Mouse (Mus musculus) liver, adult (tissue): ENCODE data around the gene March7.

Experiments used
- GATA4 ChIP-seq: IDR thresholded peaks from 2 replicates; pipeline ENCODE4 v1.6.1; 2014; ENCODE audit warnings: mild to moderate bottlenecking, low read length; ENCODE audit not compliant: insufficient replicate concordance

Gene March7

GRCm38 (mm10) chr2:60202900-60203530, 6.7 kb upstream of the March7 start:
- no peak for TF ChIP-seq GATA4

GRCm38 (mm10) chr2:60203733-60204132, 6.0 kb upstream of the March7 start:
- no peak for TF ChIP-seq GATA4

- TF ChIP-seq GATA4, result no peak
Measured at GRCm38 (mm10) chr2:60204162-60204561, 5.5 kb upstream of the March7 start.

- TF ChIP-seq GATA4, result no peak
Measured at GRCm38 (mm10) chr2:60205795-60206194, 3.9 kb upstream of the March7 start.

GRCm38 (mm10) chr2:60209122-60209611, 520 bp upstream of the March7 start:
- no peak for TF ChIP-seq GATA4

GRCm38 (mm10) chr2:60210821-60211220, 1.1 kb downstream of the March7 start:
- TF ChIP-seq GATA4, result no peak

- TF ChIP-seq GATA4, result no peak
Measured at GRCm38 (mm10) chr2:60212488-60212887, 2.8 kb downstream of the March7 start.

- no peak for TF ChIP-seq GATA4
Measured at GRCm38 (mm10) chr2:60214683-60215082, 5.0 kb downstream of the March7 start.

- TF ChIP-seq GATA4, result no peak
Measured at GRCm38 (mm10) chr2:60216547-60217153, 7.0 kb downstream of the March7 start.

- TF ChIP-seq GATA4, result no peak
Measured at GRCm38 (mm10) chr2:60217620-60218019, 7.9 kb downstream of the March7 start.

GRCm38 (mm10) chr2:60221236-60221635, 11.5 kb downstream of the March7 start:
- TF ChIP-seq GATA4, result no peak

- TF ChIP-seq GATA4, result no peak
Measured at GRCm38 (mm10) chr2:60221954-60222353, 12.3 kb downstream of the March7 start.

GRCm38 (mm10) chr2:60223489-60223888, 13.8 kb downstream of the March7 start:
- no peak for TF ChIP-seq GATA4

- no peak for TF ChIP-seq GATA4
Measured at GRCm38 (mm10) chr2:60228470-60228869, 18.8 kb downstream of the March7 start.

- TF ChIP-seq GATA4, result no peak
Measured at GRCm38 (mm10) chr2:60230361-60230760, 20.7 kb downstream of the March7 start.

- no peak for TF ChIP-seq GATA4
Measured at GRCm38 (mm10) chr2:60233147-60233546, 23.5 kb downstream of the March7 start.

GRCm38 (mm10) chr2:60234506-60234905, 24.8 kb downstream of the March7 start:
- TF ChIP-seq GATA4, result no peak
